8 mouse cellular contexts compared by ENCODE assay signal in genomic region chr3:88620992-88621536, GRCm38 (mm10). TPM values are rescaled to one million over a fixed set of nuclear protein-coding genes. Genes with fewer than 3 reads are reported as not detected.
DNase-seq lines count a peak whose midpoint lies in the region; ATAC-seq and TF ChIP-seq lines count a peak whose summit lies in the region.

No protein-coding gene starts in this region.

- H3K9ac ChIP-seq in hindbrain, embryonic 16.5 days (ENCODE audit: low read depth, low read length) = peak overlapping the region; percentile 98
- peak overlapping the region; percentile 86 for H3K9ac ChIP-seq in liver, embryonic 12.5 days

- peaks cover 96% of the 10 kb centered on the region for H3K79me2 ChIP-seq in myocyte (ENCODE audit: control insufficient read depth, insufficient read depth)

- 0 out of 2 replicates have a peak, but pooled peaks have one; percentile 14 for TF ChIP-seq CTCF in thymus, adult 2 months (IDR thresholded peaks at IDR 0.05; ENCODE audit: borderline replicate concordance, control insufficient read depth, extremely low read depth, insufficient read depth, low read length, poor library complexity)

- peak overlapping the region; percentile 90 for H3K4me3 ChIP-seq in hindbrain, embryonic 16.5 days (ENCODE audit: low read length)
- peak overlapping the region; percentile 75 for H3K4me3 ChIP-seq in liver, embryonic 12.5 days
- peak overlapping the region; percentile 94 for H3K4me3 ChIP-seq in myocyte
- H3K4me3 ChIP-seq in thymus, adult 2 months (ENCODE audit: control insufficient read depth, insufficient read depth, low read length) = peak overlapping the region; percentile 85

- H3ac ChIP-seq in myocyte (ENCODE audit: control insufficient read depth, insufficient read length) = peak overlapping the region; percentile 62

- peak overlapping the region; percentile 95 for H3K27ac ChIP-seq in hindbrain, embryonic 16.5 days (ENCODE audit: low read depth, low read length)
- H3K27ac ChIP-seq in liver, embryonic 12.5 days = peak overlapping the region; percentile 88
- H3K27ac ChIP-seq in thymus, adult 2 months (ENCODE audit: control insufficient read depth, insufficient read depth, low read length) = peak overlapping the region; percentile 88; the same call in 1 of the 2 replicates

- peak; percentile 53 for DNase-seq in right cerebral cortex, postnatal 14 days
- DNase-seq in right cerebral cortex, postnatal 36 days (ENCODE audit: low spot score in 2 of 2) = no peak
- DNase-seq in cerebellum, postnatal 14 days = peak; percentile 77 to 79
- peak; percentile 54 to 59 for DNase-seq in gastrocnemius, adult 8-10 months (ENCODE audit: low spot score in 2 of 2)
- peak; percentile 84 for DNase-seq in thymus, adult 2 months

- no peaks in the 10 kb centered on the region for H3K36me3 ChIP-seq in hindbrain, embryonic 16.5 days (ENCODE audit: control insufficient read depth, insufficient read depth, low read length)
- H3K36me3 ChIP-seq in liver, embryonic 12.5 days = peaks cover 7% of the 10 kb centered on the region; the same call in 1 of the 2 replicates
- peaks cover 34% of the 10 kb centered on the region for H3K36me3 ChIP-seq in myocyte (ENCODE audit: control insufficient read depth, insufficient read depth)
- H3K36me3 ChIP-seq in thymus, adult 2 months (ENCODE audit: control insufficient read depth, insufficient read depth, low read length) = no peaks in the 10 kb centered on the region

- peak; percentile 74 for TF ChIP-seq POLR2A in myocyte (IDR thresholded peaks at IDR 0.05; ENCODE audit: insufficient read length, low read depth)
- peak; percentile 81 for TF ChIP-seq POLR2A in thymus, adult 2 months (IDR thresholded peaks at IDR 0.05; ENCODE audit: control insufficient read depth, extremely low read depth, insufficient read depth, low read length, poor library complexity)

- peak; percentile 68 for ATAC-seq in hindbrain, embryonic 16.5 days
- ATAC-seq in liver, embryonic 12.5 days = peak; percentile 71

- H3K27me3 ChIP-seq in hindbrain, embryonic 16.5 days (replicated peaks; ENCODE audit: control insufficient read depth, insufficient read depth, low read length) = no peaks in the 10 kb centered on the region
- no peaks in the 10 kb centered on the region; the same call in 1 of the 2 replicates for H3K27me3 ChIP-seq in liver, embryonic 12.5 days (replicated peaks)
- no peaks in the 10 kb centered on the region for H3K27me3 ChIP-seq in myocyte (ENCODE audit: control insufficient read depth, insufficient read depth, insufficient read length)
- no peaks in the 10 kb centered on the region for H3K27me3 ChIP-seq in thymus, adult 2 months (ENCODE audit: control insufficient read depth, insufficient read depth, low read length)

- no peaks in the 10 kb centered on the region for H3K9me3 ChIP-seq in hindbrain, embryonic 16.5 days (ENCODE audit: control insufficient read depth, low read length)
- no peaks in the 10 kb centered on the region for H3K9me3 ChIP-seq in liver, embryonic 12.5 days (replicated peaks)

- under 1% methylated on average over 64 of the region's 64 CpGs for WGBS in hindbrain, embryonic 16.5 days
- under 1% methylated on average over 64 of the region's 64 CpGs for WGBS in liver, embryonic 12.5 days (ENCODE audit: insufficient replicate concordance)
- 1% methylated on average over 64 of the region's 64 CpGs for WGBS in thymus, adult 2 months

- peaks cover 30% of the 10 kb centered on the region for H3K4me1 ChIP-seq in hindbrain, embryonic 16.5 days (ENCODE audit: control insufficient read depth, insufficient read depth, low read depth, low read length)
- H3K4me1 ChIP-seq in liver, embryonic 12.5 days = peaks cover 84% of the 10 kb centered on the region
- peaks cover 33% of the 10 kb centered on the region for H3K4me1 ChIP-seq in thymus, adult 2 months (replicated peaks; ENCODE audit: control insufficient read depth, insufficient read depth, low read length)

- H3K4me2 ChIP-seq in hindbrain, embryonic 16.5 days (ENCODE audit: low read length) = peak overlapping the region; percentile 90
- peak overlapping the region; percentile 97 for H3K4me2 ChIP-seq in liver, embryonic 12.5 days
- peak overlapping the region; percentile 98 for H3K4me2 ChIP-seq in myocyte (ENCODE audit: low read depth)

TF ChIP-seq in myocyte, 11 proteins besides CTCF, POLR2A, EP300 and RAD21:
- TF ChIP-seq CEBPB (IDR thresholded peaks at IDR 0.05; ENCODE audit: insufficient read depth, poor library complexity, severe bottlenecking) = no peak
- no peak for TF ChIP-seq TCF3 (IDR thresholded peaks at IDR 0.05; ENCODE audit: insufficient read length, low read depth)
- TF ChIP-seq USF1 (IDR thresholded peaks at IDR 0.05; ENCODE audit: low read depth) = no peak
- no peak for TF ChIP-seq MAX (IDR thresholded peaks at IDR 0.05; ENCODE audit: low read depth)
- no peak for TF ChIP-seq MYOG (IDR thresholded peaks at IDR 0.05; ENCODE audit: control insufficient read depth in 1 of 3, insufficient read depth in 1 of 3, insufficient read length in 2 of 3, low read depth in 2 of 3)
- peak; percentile 77 for TF ChIP-seq POLR2AphosphoS2 (IDR thresholded peaks at IDR 0.05; ENCODE audit: insufficient read length, low read depth)
- TF ChIP-seq E2F4 (IDR thresholded peaks at IDR 0.05; ENCODE audit: insufficient read depth) = no peak
- peak in 1 of 3 experiments; percentile 6 for TF ChIP-seq MYOD1 (IDR thresholded peaks at IDR 0.05; ENCODE audit: control insufficient read depth in 1 of 3, insufficient read length in 2 of 3, low read depth in 2 of 3)
- no peak for TF ChIP-seq REST (IDR thresholded peaks at IDR 0.05; ENCODE audit: insufficient read depth, insufficient read length)
- no peak for TF ChIP-seq TCF12 (IDR thresholded peaks at IDR 0.05; ENCODE audit: insufficient read depth, poor library complexity, severe bottlenecking)
TF ChIP-seq in myocyte: peak in this region for 2.

RNA-seq across cellular contexts. Expression of gene Arhgef2, which starts 15.3 kb away (rescaled TPM):
- total RNA-seq in gastrocnemius, adult 8-10 months (2022) = 10 to 100 TPM; 13.5 to 19.0 (median 16.6) TPM
- polyA plus RNA-seq in hindbrain, embryonic 16.5 days (2015; fragmentation: Nextera tagmentation; extraction: Ambion mirVana) = 79.0 and 104 TPM in 2 replicates
- polyA plus RNA-seq in liver, embryonic 12.5 days (2016; fragmentation: Nextera tagmentation; extraction: Ambion mirVana) = 30.5 and 33.0 TPM in 2 replicates
- polyA plus RNA-seq in myocyte (2012; fragmentation: generic; extraction: Trizol) = 361 TPM
- 164 and 192 TPM in 2 replicates for polyA plus RNA-seq in thymus, adult 2 months (2012; rRNA removed)

RNA-seq across cellular contexts. Expression of gene Rxfp4, which starts 31.9 kb away (rescaled TPM):
- not detected for total RNA-seq in gastrocnemius, adult 8-10 months (2022)
- polyA plus RNA-seq in hindbrain, embryonic 16.5 days (2015; fragmentation: Nextera tagmentation; extraction: Ambion mirVana) = not detected in 2 replicates
- not detected in 2 replicates for polyA plus RNA-seq in liver, embryonic 12.5 days (2016; fragmentation: Nextera tagmentation; extraction: Ambion mirVana)
- polyA plus RNA-seq in myocyte (2012; fragmentation: generic; extraction: Trizol) = not detected
- polyA plus RNA-seq in thymus, adult 2 months (2012; rRNA removed) = not detected in 2 replicates

RNA-seq across cellular contexts. Expression of gene Ssr2, which starts 45.4 kb away (rescaled TPM):
- total RNA-seq in gastrocnemius, adult 8-10 months (2022) = 10 to 100 TPM; 41.5 to 44.9 (median 43.1) TPM
- polyA plus RNA-seq in hindbrain, embryonic 16.5 days (2015; fragmentation: Nextera tagmentation; extraction: Ambion mirVana) = 133 and 167 TPM in 2 replicates
- 172 and 177 TPM in 2 replicates for polyA plus RNA-seq in liver, embryonic 12.5 days (2016; fragmentation: Nextera tagmentation; extraction: Ambion mirVana)
- 294 TPM for polyA plus RNA-seq in myocyte (2012; fragmentation: generic; extraction: Trizol)
- 196 and 206 TPM in 2 replicates for polyA plus RNA-seq in thymus, adult 2 months (2012; rRNA removed)

Comparison
In these comparisons a context has a peak if more than half of its experiments do, and no peak if none do; other contexts are left out.
1. DNase-seq: peak in right cerebral cortex, postnatal 14 days (single experiment), cerebellum, postnatal 14 days (2 of 2), gastrocnemius, adult 8-10 months (2 of 2) and thymus, adult 2 months (single experiment); none in right cerebral cortex, postnatal 36 days (0 of 2).
2. Peak in every context shown above with its lines, with median percentiles within 50 percentile points of each other: H3K27ac ChIP-seq, H3K4me2 ChIP-seq and H3K4me3 ChIP-seq.